Mouse (Mus musculus) midbrain, embryonic 12.5 days (tissue): Measurements from ENCODE around the gene Eml3. TPM values are rescaled to one million over a fixed set of nuclear protein-coding genes. Genes with fewer than 3 reads are reported as not detected.

Experiments used
- microRNA-seq: library from miRNA; unstranded; fragments of <30 nt; microRNA quantifications from one replicate; pipeline ENCODE4, GENCODE M21; 2017
- polyA plus RNA-seq: library from polyadenylated mRNA; unstranded; fragments of >200 nt; fragmentation: Nextera tagmentation; extraction: Ambion mirVana; gene quantifications from 2 replicates; pipeline ENCODE4 v1.2.1, GENCODE M21; 2016

Gene Eml3
- polyA plus RNA-seq, 1 experiment from 2014 or later, result 15.8 TPM

Small RNA genes within 50 kb of the gene (microRNA-seq; reads per million reads assigned to microRNA genes)
- not detected for gene Mir5136

Other genes with a start within 250 kb of the Eml3 start
- 138 and 150 TPM in 2 replicates for gene Slc3a2, start 206.2 kb upstream of the Eml3 start, polyA plus RNA-seq
- gene Wdr74, start 193.7 kb upstream of the Eml3 start, polyA plus RNA-seq, result 78.5 and 80.7 TPM in 2 replicates
- gene 1700092M07Rik, start 188.8 kb upstream of the Eml3 start, polyA plus RNA-seq, result 3.3 and 4.5 TPM in 2 replicates
- 121 and 127 TPM in 2 replicates for gene Stx5a, start 188.1 kb upstream of the Eml3 start, polyA plus RNA-seq
- gene Nxf1, start 172.5 kb upstream of the Eml3 start, polyA plus RNA-seq, result 210 and 224 TPM in 2 replicates
- gene Tmem223, start 158.6 kb upstream of the Eml3 start, polyA plus RNA-seq, result 211 and 214 TPM in 2 replicates
- gene Tmem179b, start 155.1 kb upstream of the Eml3 start, polyA plus RNA-seq, result 40.4 TPM in 2 replicates
- gene Taf6l, start 143.1 kb upstream of the Eml3 start, polyA plus RNA-seq, result 34.5 and 35.5 TPM in 2 replicates
- gene Polr2g, start 131.0 kb upstream of the Eml3 start, polyA plus RNA-seq, result 154 and 160 TPM in 2 replicates
- 8.3 and 8.8 TPM in 2 replicates for gene Zbtb3, start 127.0 kb upstream of the Eml3 start, polyA plus RNA-seq
- gene Ttc9c, start 110.2 kb upstream of the Eml3 start, polyA plus RNA-seq, result 65.7 and 69.9 TPM in 2 replicates
- gene Hnrnpul2, start 109.5 kb upstream of the Eml3 start, polyA plus RNA-seq, result 6.0 and 6.4 TPM in 2 replicates
- gene AC129217.1, start 99.8 kb upstream of the Eml3 start, polyA plus RNA-seq, result not detected in 2 replicates
- 68.0 and 68.7 TPM in 2 replicates for gene Bscl2, start 92.1 kb upstream of the Eml3 start, polyA plus RNA-seq
- 174 and 180 TPM in 2 replicates for gene Gng3, start 90.4 kb upstream of the Eml3 start, polyA plus RNA-seq
- 0.55 and 0.62 TPM in 2 replicates for gene Lrrn4cl, start 78.8 kb upstream of the Eml3 start, polyA plus RNA-seq
- 172 and 175 TPM in 2 replicates for gene Ubxn1, start 58.1 kb upstream of the Eml3 start, polyA plus RNA-seq
- gene Uqcc3, start 48.6 kb upstream of the Eml3 start, polyA plus RNA-seq, result 59.6 and 63.5 TPM in 2 replicates
- 92.7 and 97.2 TPM in 2 replicates for gene Lbhd1, start 45.8 kb upstream of the Eml3 start, polyA plus RNA-seq
- not detected in 2 replicates for gene Gm49403, start 45.6 kb upstream of the Eml3 start, polyA plus RNA-seq
- gene 1810009A15Rik, start 40.7 kb upstream of the Eml3 start, polyA plus RNA-seq, result 81.0 and 87.1 TPM in 2 replicates
- not detected in 2 replicates for gene Gm49416, start 40.6 kb upstream of the Eml3 start, polyA plus RNA-seq
- gene Ints5, start 36.5 kb upstream of the Eml3 start, polyA plus RNA-seq, result 46.2 and 46.6 TPM in 2 replicates
- 111 and 115 TPM in 2 replicates for gene Ganab, start 31.5 kb upstream of the Eml3 start, polyA plus RNA-seq
- gene B3gat3, start 9.2 kb upstream of the Eml3 start, polyA plus RNA-seq, result 71.9 and 72.5 TPM in 2 replicates
- 2.1 and 2.2 TPM in 2 replicates for gene Rom1, start 196 bp upstream of the Eml3 start, polyA plus RNA-seq
- 189 and 192 TPM in 2 replicates for gene Mta2, start 12.3 kb downstream of the Eml3 start, polyA plus RNA-seq
- gene Tut1, start 24.3 kb downstream of the Eml3 start, polyA plus RNA-seq, result 34.0 and 34.2 TPM in 2 replicates
- gene Eef1g, start 37.5 kb downstream of the Eml3 start, polyA plus RNA-seq, result 338 and 351 TPM in 2 replicates
- gene Ahnak, start 59.7 kb downstream of the Eml3 start, polyA plus RNA-seq, result 7.6 and 12.2 TPM in 2 replicates
- not detected in 2 replicates for gene Scgb1a1, start 158.4 kb downstream of the Eml3 start, polyA plus RNA-seq
- 14.5 and 15.0 TPM in 2 replicates for gene Asrgl1, start 206.1 kb downstream of the Eml3 start, polyA plus RNA-seq